Mouse (Mus musculus): ENCODE measurements around the gene Usp46. TPM values are rescaled to one million over a fixed set of nuclear protein-coding genes. Genes with fewer than 3 reads are reported as not detected.

Gene Usp46
- 20.4 TPM for polyA plus RNA-seq (2014; fragmentation: Illumina TruSeq; extraction: RNeasy Lipid Tissue Mini Kit (QIAGEN cat#74804); ENCODE audit: low read depth, low replicate concordance)

DNA sequence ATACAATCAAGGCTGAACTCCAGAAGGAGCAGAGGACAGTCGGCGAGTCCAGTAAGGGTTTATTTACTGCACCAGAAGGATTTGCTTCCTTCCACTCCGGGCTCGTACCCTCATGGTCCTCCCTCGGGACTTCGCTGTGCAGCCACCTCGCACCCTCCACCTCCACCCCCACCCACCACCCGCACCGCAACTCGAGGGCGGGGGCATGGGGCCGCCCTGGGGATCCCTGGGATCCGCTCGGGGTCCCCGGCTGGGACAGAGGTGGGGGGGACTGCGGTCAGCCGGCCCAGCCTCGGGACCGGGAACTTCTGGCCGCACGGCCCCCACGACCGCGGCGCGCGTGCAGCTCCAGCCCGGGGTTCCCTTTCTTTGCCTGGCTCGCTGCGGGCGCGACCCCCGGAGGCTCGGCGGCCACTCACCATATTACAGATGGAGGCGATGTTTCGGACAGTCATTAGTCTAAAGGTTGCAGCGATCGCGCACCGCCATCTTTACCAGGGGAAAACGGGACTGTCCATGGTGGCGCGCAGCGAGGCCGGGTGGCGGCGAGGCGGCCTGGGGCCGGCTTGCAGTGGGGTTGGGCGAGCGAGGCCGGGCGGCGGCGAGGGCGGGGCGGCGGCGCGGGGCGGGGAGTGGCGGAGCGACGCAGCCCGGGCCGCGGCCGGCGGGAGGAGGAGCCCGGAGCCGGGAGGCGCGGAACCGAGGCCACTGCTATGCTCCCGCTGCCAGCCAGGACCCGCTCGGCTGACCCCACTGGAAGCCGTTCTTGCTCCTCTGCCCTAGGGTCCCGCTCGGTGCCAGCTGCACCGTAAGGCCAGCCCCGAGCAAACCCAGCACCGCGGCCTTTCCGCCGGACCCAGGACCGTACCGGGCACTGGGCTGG is at the start of gene Usp46:
Usp46 (minus strand) TSS at position 601 of the 883 bp plus-strand sequence.

Other genes starting within 250 kb of the Usp46 start
- gene Rasl11b, start 126.9 kb upstream of the Usp46 start, polyA plus RNA-seq (2014; fragmentation: Illumina TruSeq; extraction: RNeasy Lipid Tissue Mini Kit (QIAGEN cat#74804); ENCODE audit: low read depth, low replicate concordance) = 23.7 TPM